Mouse (Mus musculus) embryo, embryonic 9.5 days (tissue): ENCODE measurements around the gene Ttc39a.
"Not testable (repeated sequence)": the region's sequence is repeated elsewhere in the genome, so short reads cannot be mapped to it uniquely, and the experiment has no call there.

Source experiments
- DNase-seq: peaks from one replicate; pipeline ENCODE4 v3.0.0-alpha.2; 2017; ENCODE audit errors: extremely low spot score

Ttc39a gene

DNA sequence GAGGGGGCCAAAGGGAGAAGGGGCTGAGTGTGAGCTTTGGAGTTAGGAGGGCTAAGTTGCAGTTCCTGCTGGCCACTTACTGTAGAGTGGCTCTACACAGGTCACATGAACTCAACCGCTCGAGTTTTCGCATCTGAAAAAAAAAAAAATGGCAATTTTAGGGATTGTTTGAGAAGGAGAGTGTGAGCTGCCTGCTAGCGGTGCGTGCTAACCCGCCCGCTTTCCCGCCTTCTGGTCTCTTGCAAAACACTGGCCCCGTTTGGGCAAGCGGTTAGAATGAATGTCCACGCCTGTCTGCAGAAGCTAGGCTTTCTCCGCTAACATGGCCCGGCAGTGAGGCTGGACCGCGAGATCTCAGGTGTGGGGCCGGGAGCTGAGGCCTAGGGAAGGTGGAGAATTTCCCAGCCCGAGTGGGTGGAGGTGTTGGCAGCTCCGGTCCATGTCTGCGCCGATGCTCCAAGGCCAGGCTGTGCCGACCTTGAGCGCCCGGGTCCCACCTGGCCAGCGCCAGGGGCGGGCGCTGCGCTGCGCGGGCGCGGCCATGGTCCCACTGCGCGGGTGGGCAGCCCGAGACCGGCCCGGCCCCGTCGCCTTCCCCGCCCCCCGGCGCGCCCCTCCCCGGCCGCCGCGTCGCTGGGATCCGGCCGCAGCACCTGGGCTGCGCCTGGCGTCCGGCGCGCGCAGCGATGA lies at the start of gene Ttc39a:
Ttc39a (plus strand) TSS at position 138 of the 690 bp plus-strand sequence.
- DNase-seq: peak; percentile 63

DNA sequence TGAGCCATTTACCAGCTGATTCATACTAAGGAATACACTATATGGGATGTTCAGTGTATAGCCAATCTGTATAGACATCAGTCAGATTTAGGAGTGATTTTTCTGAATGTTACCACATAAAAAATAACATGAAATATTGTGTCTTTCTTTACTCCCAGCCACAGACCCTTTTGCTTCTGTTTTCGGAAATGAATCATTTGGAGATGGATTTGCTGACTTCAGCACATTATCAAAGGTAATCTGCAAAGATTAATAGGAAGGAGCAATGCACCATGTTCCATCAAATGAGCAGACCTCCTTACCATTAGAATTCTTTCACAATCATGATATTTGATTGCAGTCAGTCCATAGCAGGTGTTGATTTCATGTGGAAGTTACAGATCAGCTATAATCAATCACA lies 28.3 kb upstream of the Ttc39a start:
- DNase-seq: no peak

DNA sequence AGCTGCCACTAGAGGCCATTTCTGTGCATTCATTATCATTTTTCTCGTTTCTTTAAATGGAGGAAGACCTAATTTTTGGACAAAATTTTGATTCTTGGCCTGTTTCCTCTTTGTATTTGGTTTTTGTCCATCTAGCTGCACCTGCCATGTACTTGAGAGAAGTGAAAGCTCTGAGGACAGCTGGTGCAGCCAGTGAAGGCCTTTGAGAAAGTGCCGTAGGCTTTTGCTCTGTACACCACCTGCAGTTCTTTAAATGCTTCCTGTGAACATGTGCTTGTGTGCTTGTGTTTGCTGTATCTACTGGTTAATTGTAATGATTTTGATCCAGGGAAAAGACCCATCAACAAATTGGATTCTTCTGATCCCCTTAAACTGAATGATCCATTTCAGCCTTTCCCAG lies 24.0 kb upstream of the Ttc39a start:
- DNase-seq: no peak

DNA sequence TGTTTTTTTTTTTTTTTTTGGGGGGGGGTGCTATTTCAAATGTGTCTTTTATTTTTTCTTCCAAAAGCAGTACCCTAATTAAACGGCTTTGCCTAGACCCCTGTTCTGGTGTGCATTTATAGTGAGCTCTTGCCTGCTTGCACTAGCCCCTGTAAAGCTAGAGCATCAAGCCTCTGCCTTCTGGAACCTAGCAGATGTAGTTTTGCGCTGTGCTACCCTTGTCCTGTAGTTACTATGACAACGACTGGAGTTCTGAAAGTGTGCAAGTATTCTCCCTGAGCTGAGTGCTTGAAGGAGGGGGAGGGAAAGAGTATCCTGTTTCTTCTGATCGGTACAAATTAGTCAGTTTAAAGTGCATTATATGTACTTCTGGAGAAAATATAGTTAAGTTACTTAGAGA lies 20.8 kb upstream of the Ttc39a start:
- no peak for DNase-seq

DNA sequence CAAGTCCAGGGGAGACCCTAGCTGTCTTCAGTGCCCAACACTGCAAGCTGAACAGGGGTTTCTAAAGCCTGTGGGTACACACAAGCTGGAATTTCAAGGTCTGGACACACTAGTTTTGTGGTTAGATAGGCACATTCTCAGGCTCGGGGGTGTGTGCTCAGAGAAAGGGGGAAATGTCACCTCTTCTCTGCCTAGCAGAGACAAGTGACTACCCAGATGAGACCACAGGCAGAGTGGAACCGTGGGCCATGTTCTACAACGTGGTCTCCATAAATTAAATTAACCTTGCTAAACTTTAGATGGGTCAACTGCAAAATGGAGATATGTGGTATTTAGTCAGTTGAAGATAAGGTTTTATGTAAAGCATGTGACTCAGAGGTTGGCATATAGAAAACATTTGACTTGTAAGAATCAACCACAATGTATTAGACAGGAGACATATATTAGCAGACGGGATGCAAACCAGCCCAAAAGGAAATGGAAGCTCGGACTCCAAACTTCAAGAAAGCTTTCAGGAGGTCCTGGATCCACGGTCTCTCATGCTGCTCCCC lies 13.1 kb upstream of the Ttc39a start:
- no peak for DNase-seq

DNA sequence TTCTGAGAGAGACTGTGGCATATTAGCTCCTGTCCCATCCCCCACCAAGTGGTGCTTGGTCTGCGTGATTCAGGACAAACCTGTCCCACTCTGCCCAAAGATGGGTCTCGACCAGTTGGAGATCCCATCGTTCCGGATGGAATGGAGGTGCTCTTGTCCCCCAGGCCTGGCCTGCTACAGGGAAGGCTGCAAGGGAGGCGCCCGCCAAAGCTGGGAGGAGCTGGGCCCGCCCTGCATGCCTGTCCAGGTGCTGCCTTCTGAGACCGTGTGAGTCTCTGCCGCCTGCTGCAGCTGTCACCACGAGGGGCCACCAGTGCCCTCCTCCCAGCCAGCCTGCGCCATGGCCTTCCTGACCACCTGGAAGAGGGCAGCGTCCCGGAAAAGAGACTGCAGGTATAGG lies 12.5 kb upstream of the Ttc39a start:
- DNase-seq: no peak

DNA sequence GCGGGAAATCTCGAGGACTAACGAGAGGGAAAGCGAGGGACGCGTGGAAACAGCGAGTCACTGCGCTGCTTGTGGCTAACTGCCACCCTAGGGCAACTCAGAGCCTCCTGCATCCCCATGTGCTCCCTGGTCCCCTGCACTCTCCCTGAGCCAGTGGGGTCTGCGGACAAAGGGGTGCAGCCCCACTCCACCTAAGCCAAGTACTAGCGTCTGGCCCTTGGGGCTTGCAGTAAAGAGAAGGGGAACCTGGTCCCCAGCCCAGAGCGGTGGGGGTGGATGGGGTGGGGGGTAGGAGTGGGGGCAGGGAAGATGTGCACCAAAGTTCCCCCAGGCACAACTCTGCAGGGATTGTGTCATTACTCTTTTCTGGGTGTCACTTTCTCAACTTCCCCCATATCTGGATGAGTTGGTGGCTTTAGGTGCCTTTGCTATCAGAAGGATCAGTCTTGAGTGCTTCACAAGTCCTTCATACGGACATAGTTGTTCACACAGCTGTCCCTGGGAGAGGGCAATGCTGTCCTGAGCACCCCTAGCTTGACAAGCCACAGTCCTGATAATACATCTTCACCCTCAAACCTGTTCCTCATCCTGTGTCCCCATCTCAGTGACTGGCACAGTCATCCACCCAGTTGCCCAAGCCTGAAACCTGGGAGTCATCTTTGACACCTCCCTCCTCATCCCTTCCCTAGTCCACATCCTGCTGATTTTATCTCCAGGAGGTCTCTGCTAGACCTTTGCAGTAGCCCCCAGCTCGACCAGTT lies 11.9 kb upstream of the Ttc39a start:
- no peak for DNase-seq

DNA sequence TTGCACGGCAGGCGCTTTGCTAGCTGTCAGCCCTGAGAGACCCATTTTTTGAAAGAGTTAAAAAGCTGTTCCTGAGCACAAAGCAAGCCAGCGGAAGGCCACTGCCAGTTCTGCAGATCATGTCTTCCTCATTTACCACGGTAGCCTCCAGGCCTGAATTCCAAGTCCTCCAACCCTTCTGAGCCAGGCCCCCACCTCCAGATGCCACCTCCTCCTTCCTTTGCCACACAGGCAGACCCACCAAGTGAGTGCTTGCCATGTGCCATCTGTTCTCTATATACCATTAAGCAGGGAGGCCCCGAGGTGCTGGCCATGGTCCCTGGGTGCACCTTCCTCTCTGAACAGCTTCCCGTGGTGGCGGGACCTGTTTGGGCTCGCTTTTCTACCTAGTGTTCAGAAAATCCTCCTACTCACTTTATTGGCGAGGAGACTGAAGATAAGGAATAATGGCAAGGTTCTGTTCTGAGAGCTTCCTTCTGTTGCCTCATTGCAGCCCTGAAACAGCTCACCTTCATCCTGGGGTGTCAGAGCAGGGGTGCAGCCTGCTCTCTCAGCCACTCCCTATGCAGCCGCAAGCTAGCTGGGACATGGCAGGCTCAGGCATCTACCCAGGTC lies 6.0 kb upstream of the Ttc39a start:
- no peak for DNase-seq

DNA sequence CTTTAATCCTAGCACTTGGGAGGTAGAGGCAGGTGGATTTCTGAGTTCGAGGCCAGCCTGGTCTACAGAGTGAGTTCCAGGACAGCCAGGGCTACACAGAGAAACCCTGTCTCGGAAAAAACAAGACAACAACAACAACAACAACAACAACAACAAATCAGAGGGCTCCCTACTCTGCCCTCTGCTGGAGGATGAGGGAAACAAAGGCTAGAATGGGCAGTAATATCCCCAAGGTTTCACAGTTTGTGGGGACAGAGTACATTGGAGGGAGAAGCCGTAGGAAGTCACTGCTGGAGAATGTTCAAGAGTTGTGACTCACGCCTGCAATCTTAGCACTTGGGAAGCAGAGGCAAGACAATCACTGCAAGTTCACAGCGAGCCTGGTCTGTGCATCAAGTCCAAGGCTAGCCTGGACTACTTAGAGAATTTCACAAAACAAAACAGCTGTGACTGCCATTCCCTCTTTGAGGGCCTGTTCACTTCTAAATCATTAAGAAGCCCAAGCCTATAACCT lies 5.2 kb upstream of the Ttc39a start:
- DNase-seq: no peak

DNA sequence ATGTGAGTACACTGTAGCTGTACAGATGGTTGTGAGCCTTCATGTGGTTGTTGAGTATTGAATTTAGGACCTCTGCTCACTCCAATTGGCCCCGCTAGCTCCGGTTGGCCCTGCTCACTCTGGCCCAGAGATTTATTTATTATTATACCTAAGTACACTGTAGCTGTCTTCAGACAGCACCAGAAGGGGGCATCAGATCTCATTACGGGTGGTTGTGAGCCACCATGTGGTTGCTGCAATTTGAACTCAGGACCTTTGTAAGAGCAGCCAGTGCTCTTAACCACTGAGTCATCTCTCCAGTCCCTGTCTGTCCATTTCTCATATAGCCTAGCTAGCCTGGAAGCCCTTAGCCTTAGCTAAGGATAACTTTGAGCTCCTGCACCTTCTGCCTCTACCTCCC lies 1.5 kb upstream of the Ttc39a start:
- DNase-seq: not testable (repeated sequence)

DNA sequence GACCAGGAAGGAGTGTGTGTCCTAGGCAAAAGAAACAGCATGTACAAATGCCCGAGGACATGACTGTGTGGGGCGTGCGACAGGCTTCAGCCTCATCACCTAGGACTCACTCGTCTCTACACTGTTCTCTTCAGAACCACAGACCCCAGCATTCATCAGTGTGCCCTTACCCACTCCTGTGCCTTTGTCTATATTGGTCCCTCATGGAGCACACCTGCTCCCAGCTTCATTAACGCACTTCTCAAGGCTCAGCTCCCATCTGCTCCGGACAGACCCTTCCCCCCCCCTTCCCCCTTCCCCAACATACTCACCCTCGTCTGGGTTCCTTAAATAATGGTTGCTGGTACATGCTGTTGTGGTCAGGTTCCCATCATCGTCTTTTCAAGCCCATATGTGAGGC lies 1.0 kb upstream of the Ttc39a start:
- DNase-seq: no peak

DNA sequence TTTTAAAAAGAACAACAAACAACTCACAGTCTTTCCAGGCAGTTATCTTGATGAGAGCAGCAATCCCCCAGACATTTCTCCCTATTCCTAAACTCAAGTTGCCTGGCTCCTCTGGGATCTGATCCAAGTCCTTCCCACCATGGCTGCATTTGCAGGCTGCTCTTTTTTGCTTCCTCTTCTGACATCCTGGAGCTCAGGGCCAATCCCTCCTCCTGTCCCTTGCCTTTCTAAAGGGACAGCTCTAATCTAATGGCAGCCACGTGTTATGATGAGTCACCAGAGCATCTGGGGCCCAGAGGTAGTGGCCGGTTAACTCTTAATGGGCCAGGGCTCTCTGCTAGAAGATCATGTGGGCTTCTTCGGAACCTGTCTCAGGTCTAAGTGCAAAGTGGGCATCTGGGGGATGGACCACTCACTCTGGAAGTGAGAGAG lies 353 bp upstream of the Ttc39a start:
- peak; percentile 54 for DNase-seq

DNA sequence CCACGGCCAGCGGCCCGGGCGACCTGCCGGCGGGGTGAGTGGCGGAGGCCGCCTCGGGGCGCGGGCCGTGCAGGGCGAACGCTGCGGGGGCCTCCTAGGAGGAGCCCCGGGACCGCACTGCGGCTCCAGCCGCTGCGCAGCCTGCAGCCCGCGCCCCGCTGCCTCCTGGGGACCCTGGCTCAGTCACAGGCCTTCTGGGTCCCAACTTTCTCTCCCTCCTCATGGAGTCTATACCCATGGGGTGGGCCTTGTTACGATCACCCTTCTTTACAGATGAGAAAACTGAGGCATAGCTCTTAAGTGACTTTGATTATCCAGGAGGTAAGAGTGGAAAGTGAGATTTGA lies 725 bp downstream of the Ttc39a start:
- no peak for DNase-seq

DNA sequence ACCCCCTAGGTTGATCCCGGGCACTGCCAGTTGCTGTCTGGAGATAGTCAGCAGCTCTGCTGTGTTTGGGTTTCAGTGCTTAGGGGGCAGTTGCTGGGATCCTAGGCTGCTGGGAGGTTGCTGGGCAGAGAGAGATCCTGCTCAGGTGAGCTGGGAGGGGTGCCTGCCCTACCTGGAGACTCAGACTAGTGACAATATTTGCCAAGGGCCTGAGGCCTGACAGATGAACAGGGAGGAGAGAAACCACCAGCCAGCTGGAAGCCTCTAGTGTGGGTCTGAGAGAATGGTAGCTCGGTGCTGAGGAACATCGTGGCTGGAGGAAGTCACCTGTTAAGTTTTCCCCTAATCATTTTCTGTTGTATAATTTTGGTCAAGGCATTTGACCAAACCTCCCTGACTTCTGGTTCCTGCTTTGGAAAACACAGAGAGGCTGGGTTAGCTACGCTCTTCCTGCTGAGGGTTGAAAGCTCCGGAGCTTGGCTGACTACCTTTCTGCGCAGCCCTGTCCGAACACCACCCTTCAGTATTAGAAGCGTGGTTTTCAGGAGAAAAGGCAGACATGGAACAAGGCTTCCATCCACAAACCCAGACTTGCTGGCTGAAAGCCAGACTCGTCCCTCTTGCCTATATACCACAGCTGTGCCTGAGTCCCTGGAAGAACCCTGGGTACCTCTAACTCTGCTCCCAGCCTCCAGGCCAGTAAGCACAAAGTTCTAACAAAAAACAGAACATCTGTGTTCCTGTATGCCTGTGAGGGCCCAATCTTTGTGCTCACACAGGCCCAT lies 1.5 kb downstream of the Ttc39a start:
- no peak for DNase-seq

DNA sequence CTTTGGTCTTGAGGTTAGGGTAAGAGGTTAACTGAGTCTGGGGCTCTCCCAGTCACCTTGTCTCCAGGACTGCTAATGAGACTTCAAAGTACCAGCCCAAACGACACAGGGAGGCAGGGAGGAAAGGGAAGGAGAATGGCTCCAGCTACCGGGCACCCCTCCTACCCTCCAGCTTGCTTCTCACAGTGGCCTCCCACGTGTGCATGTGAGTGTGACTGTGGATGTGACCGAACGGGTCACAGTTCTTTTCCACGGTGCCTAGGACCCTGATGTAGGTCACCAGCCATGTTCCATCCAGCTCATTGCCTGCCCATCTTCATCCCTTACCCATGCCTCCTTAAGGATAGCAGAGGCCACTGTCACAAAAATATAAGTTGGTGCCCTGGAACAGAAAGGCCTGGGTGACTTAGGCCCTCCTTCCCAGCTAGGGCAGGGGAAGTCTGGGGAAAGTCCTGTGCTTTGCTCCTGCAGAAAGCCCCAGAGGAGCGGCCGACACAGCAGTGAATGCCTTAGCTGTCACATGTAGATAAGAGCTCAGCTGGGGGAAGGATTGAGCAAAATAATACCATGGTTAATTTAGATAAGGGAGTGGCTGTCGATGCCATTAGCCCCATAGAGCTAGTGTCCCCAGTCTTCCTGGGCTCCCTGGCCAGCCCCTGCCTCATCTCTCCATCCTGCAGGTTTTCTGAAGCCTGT lies 4.4 kb downstream of the Ttc39a start:
- DNase-seq: no peak

DNA sequence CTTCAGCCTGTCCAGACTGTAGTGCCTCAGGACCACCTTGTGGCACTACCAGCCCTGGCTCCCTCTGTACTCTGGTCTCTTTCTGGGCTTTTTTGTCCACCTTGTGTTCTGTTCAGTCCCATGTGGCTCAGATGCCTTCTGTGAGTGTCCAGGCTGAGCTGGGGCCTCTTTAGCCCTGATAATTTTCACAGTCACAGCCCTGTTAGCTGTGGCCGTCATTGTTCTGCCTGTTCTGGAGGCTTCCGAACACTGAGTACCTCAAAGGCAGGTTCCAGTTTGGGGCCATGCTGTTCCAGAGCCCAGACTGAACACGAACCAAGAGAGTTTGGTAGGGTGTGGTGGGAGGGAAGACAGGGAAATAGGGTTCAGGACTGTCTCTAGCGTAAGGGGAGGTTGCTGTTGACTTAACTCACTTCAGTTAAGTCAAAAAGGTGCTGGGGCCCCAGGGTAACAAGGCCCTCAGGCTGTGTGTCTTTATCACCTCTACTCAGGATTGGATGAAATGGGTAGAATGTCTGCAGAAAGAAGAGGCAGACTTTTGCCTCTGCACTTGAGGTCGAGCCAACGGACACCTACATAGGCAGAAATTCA lies 5.0 kb downstream of the Ttc39a start:
- no peak for DNase-seq

DNA sequence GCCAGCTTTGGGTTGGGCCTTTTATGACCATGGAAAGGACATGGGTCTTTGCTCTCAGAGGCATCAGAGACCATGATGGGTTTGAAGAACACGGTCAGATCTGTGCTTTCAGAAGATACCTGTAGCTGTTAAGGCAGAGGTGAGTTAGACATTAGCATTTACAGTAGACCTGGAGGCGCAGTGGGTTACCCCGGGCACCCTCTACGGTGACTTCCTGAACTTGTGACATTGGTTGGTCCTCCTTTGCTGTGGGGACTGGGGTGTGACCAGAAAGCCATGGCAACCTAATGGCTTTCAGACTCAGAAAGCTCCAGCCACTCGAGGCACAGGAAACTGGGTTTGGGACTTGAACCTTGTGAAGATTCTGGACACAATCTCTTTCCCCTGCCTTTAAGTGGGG lies 5.8 kb downstream of the Ttc39a start:
- no peak for DNase-seq

DNA sequence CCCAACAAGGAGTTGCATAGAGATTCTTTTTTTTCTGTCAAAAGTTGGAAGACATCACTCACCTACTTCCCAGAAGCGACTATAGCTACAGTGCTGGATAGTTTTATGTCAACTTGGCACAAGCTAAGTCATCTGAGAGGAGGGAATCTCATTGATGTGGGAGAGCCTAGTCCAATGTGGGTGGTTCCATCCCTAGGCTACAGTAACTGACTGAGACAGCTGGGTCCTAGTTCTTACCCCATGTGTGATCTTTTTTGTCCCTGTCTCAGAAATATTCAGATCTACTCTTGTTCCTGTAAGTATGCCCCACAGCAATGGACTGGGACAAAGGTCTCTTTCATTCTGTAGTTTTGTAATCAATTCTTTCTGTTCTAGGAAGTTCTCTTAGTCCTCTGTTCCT lies 11.6 kb downstream of the Ttc39a start:
- DNase-seq: no peak

DNA sequence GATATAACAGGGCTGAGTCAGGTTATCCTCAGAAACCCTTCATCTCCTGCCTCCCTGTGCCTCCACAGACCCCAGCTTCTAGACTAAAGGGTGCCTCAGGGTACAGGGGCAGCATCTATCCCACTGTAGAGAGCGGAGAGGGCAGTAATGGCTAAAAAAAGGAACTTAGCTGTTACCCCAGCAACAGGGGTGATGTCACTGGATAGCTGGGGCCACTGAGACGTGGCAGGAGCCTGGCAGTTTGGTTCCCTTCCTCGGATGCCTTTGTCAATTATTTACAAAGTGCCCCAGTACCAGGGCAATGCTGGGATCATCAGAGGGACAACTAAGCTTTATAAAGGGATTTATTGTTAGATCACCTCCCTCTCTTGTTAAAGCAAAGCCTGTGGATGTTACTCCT lies 12.6 kb downstream of the Ttc39a start:
- no peak for DNase-seq

DNA sequence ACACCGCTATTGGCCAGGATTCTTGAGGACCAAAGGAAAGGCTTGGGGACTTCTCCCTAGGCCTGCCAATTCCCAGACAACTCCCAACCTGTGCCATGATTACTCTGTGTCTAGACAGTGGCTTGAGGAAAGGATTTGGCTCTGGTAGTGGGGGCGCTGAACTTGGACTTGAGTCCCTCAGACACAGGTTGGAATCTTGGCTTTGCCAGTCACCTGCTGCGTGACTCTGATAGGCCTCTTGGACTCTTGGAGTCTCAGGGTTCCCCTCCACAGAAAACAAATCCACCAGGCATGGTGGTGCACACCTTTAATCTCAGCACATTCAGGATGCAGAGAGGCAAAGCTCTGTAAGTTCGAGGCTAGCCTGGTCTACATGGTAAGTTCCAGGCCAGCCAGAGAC lies 13.1 kb downstream of the Ttc39a start:
- no peak for DNase-seq
